Mouse (Mus musculus): ENCODE measurements around the gene Slc41a3.

Gene Slc41a3

GRCm38 (mm10) chr6:90604533-90605297, at the start of gene Slc41a3:
Slc41a3 (plus strand) TSS chr6:90604725.
- DNase-seq, result peak; percentile 94 to 97

GRCm38 (mm10) chr6:90556534-90557058, 47.9 kb upstream of the Slc41a3 start:
- DNase-seq, result peak in 1 of 2 experiments; percentile 37

DNA sequence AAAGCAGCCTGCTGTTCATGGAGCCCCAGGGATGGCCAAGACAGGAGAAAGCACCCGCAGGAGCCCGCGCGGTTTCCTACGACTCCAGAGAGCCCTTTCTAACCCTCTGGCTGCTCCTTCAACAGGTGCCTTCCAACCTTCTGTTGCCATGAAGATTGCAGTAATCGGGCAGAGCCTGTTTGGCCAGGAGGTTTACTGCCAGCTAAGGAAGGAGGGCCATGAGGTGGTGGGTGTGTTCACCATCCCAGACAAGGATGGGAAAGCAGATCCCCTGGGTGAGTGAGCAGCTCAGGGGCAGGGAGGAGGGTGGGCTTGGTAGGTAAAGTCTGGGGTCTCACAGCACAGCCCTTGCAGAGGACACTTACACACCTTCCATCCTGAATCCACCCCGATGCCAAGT, 47.4 kb upstream of the Slc41a3 start:
- DNase-seq, result no peak

- DNase-seq, result no peak
Observed at GRCm38 (mm10) chr6:90557829-90558693, 46.5 kb upstream of the Slc41a3 start.

GRCm38 (mm10) chr6:90560390-90561058, 44.0 kb upstream of the Slc41a3 start:
- DNase-seq, result no peak

- no peak for DNase-seq
Observed at GRCm38 (mm10) chr6:90561234-90561781, 43.2 kb upstream of the Slc41a3 start.

DNA sequence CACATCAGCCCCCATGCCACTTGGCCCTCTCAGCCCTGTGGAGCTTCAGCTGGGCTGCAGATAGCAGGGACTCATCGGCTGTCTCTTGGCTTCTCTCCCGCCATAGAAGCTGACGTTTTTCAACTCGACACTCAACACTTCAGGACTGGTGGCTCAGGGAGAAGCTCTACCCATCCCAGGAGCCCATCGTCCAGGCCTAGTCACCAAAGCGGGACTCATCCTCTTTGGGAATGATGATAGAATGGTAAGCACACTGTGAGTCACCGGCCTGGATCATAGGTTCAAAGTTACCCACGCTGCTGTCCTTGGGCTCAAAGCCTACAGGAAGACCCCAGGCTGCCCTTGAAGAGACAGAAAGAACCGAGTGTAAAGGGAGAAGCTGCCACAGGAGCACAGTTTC, 40.3 kb upstream of the Slc41a3 start:
- DNase-seq, result no peak

GRCm38 (mm10) chr6:90565357-90566215, 38.9 kb upstream of the Slc41a3 start:
- DNase-seq, result no peak

GRCm38 (mm10) chr6:90567486-90567885, 37.0 kb upstream of the Slc41a3 start:
- no peak for DNase-seq

- no peak for DNase-seq
Observed at GRCm38 (mm10) chr6:90567928-90568327, 36.6 kb upstream of the Slc41a3 start.

GRCm38 (mm10) chr6:90568721-90569120, 35.8 kb upstream of the Slc41a3 start:
- peak in 1 of 2 experiments; percentile 48 for DNase-seq

DNA sequence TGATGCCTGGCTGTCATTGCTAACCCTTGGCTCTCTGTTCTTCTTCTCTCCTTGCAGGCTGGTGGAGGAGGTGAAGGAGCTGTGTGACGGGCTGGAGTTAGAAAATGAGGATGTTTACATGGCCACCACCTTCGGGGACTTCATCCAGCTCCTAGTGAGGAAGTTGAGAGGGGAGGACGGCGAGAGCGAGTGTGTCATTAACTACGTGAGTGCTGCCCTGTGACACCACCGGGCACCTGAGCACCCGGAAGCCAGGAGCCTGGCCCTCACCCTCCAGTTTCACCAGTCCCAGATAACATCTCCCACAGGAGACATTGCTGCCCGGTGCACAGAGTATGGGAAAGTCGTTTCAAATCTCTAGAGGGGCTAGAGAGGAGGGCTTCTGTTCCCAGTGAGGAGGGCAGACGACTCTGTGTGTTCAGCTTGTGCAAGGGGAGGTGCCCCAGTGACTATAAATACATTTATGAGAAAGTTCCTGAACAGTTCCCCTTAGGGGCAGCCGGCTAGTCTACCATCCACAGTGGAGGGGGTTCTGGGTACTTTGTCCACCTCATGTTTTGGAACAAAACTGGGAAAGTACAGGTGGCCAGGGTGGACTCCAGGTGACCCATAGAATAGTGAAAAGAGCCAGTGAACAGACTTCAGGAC, 34.7 kb upstream of the Slc41a3 start:
- DNase-seq, result no peak

DNA sequence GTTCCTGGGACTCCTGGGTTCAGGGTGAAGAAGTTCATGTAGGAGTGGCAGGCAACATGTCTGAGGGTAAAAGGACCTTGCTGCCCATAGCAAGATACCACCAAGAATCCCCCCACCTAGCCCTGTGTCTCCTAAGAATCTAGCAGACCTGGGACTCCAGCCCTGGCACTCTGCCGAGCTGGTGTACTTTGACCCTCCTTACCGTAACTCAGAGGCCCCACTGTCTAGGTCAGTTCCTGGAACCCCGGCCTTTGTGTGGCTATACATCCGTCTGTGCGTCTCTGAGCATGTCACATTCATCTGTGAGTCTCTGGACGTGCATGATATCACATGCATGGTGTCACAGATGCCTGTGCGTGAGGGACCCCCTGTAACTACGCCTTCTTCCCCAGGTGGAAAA, 34.1 kb upstream of the Slc41a3 start:
- DNase-seq, result peak; percentile 62 to 78

DNA sequence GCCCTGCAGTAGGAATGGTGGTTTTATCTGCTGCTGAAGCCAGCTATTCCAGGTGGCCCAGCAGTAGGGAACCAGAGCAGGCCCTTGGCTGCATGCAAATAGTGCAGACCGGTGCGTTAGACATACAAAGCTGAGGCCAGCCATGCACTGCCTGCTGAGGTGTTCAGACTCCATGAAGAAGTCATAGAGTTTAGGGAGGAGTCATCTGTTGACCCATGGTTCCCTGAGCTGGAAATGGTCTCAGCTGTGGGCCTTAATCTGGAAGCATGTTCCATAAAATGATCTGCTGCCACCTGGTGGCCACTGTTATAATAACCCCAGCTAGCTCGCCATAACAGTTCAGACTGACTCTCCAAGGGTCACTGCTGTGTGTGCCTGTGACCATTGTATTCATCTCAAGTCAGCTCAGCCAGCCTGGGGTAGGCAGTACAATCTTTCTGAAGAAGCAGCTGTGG, 29.2 kb upstream of the Slc41a3 start:
- peak; percentile 83 to 92 for DNase-seq

GRCm38 (mm10) chr6:90578174-90578573, 26.4 kb upstream of the Slc41a3 start:
- DNase-seq, result no peak

- DNase-seq, result no peak
Observed at GRCm38 (mm10) chr6:90582331-90582730, 22.2 kb upstream of the Slc41a3 start.

- no peak for DNase-seq
Observed at GRCm38 (mm10) chr6:90588113-90588512, 16.4 kb upstream of the Slc41a3 start.

GRCm38 (mm10) chr6:90590707-90591106, 13.8 kb upstream of the Slc41a3 start:
- DNase-seq, result no peak

- no peak for DNase-seq
Observed at GRCm38 (mm10) chr6:90594972-90595371, 9.6 kb upstream of the Slc41a3 start.

DNA sequence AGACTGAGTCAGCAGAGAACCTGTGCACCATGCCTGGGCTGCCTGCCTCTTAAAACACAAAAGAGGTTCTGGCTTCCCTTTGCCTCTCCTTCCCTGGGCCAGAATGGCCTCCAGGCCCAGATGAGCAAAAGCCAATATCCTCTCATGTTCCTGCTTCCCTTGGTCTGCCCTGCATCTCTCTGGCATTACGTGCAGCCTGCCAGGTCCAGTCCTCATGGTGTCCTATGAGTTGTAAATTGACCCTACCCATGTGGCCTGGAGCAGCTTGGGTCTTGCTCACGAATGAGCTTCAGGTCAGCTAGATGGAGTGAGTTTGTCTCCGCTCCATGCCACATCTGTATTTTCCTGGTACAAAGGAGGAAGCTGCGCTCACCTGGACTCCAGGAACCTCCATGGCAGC, 7.5 kb upstream of the Slc41a3 start:
- DNase-seq, result no peak

DNA sequence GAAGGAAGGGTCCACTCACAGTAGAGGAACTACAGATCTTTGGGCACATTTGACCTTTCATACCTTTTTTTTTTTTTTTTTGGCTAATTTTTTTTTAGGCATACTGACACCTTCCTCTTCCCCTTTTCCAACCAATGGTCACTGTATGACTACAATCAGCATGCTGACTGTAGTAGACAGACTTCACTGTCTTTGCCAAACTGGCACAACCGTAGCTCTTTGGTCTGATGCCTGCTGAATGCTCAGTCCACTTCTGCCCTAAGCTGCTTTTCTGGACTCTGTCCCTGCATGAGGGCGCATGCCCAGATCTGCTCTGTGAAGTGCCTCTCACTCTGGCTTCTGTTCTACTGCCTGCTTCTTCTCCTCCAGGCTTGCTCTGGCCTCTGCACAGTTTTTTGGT, 6.9 kb upstream of the Slc41a3 start:
- peak; percentile 82 to 83 for DNase-seq

Measured in kidney, postnatal 36 days (tissue).